Mouse (Mus musculus) ES-CJ7 (cell line): ENCODE measurements around the gene Rbms1.
"Not testable (repeated sequence)": the region's sequence is repeated elsewhere in the genome, so short reads cannot be mapped to it uniquely, and the experiment has no call there.

ENCODE experiments used
- DNase-seq: peaks from one replicate; pipeline ENCODE4 v3.0.0; 2011; ENCODE audit warnings: low read depth, low spot score

Gene Rbms1

DNA sequence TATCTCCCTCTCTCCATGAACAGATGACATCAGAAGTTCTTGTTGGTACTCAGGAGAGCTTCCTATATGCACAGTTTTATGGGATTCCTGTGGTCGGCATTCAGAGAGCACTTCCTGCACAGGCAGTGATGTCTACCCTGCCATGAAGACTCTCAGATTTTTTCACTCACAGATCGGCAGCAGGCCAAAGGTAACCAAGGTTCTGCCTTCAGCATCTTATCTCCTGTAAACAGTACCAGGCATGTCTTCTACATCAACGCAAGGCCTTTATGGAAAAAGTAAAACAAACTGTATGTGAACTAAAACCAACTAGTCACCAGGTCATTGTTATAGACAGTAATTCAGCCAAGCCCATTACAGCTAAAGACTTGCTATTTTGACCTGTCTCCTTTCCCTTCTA is 115.0 kb downstream of the Rbms1 start:
- no peak for DNase-seq

GRCm38 (mm10) chr2:60845316-60845894 is 117.6 kb downstream of the Rbms1 start:
- no peak for DNase-seq

- no peak for DNase-seq
These were observed 118.7 kb downstream of the Rbms1 start for GRCm38 (mm10) chr2:60844259-60844658.

DNA sequence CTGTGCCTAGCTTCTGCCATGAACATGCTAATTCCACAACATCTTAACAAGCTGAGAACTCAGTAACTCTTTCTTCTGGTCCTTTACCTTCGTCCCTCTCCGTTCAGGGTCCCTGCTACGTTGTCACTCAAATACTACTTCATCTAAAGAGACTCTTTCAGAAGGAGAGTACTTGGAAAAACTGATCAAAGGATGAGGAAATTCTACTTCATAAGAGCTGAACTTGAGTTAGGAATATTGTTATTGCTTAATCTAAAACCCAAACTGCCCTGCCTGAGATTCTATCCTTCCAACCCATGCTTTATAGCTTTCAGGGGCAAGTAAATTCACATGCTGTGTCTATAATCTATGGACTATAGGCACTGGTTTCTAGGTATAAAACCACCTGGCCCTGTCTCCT is 119.4 kb downstream of the Rbms1 start:
- DNase-seq = no peak

- DNase-seq = no peak
These were observed 120.0 kb downstream of the Rbms1 start for GRCm38 (mm10) chr2:60842976-60843375.

- no peak for DNase-seq
These were observed 122.1 kb downstream of the Rbms1 start for GRCm38 (mm10) chr2:60840922-60841321.

- DNase-seq = no peak
These were observed 123.5 kb downstream of the Rbms1 start for GRCm38 (mm10) chr2:60839498-60839897.

GRCm38 (mm10) chr2:60838856-60839255 is 124.1 kb downstream of the Rbms1 start:
- DNase-seq = no peak

DNA sequence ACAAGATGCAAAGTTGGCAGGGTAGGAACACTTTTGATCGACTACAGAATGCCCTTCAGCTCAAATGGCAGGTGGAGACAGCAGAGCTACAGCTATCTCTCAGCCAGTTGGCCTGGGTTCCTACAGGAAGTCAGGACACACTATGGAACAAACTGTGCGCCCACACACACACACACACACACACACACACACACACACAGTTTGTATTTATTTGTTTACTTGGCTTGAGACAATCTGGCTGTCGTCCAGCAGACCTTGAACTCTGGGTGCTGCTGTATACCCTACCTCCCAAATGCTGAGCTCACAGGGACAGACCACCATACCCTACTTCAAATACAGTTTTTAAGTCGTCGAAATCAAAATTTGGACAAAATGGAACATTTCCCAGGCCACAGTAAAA is 125.4 kb downstream of the Rbms1 start:
- no peak for DNase-seq

GRCm38 (mm10) chr2:60836237-60836636 is 126.8 kb downstream of the Rbms1 start:
- no peak for DNase-seq

GRCm38 (mm10) chr2:60834293-60834692 is 128.7 kb downstream of the Rbms1 start:
- DNase-seq = no peak

GRCm38 (mm10) chr2:60832254-60832653 is 130.7 kb downstream of the Rbms1 start:
- DNase-seq = no peak

- DNase-seq = not testable (repeated sequence)
These were observed 132.5 kb downstream of the Rbms1 start for GRCm38 (mm10) chr2:60830464-60830863.

- DNase-seq = no peak
These were observed 134.0 kb downstream of the Rbms1 start for GRCm38 (mm10) chr2:60828908-60829462.

DNA sequence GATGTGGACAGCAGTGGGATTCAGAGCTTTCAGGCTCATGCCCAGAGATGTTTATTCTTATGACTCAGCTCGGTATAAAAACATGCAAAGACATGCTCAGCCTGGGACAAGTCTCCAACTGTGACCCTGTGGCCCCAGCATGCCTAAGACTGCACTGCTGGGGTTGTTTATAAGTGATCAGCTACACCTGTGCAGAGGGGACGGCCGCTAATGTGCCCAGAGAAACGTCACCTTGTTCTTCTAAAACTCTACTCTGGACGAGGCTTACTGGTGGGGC is 135.9 kb downstream of the Rbms1 start:
- no peak for DNase-seq

DNA sequence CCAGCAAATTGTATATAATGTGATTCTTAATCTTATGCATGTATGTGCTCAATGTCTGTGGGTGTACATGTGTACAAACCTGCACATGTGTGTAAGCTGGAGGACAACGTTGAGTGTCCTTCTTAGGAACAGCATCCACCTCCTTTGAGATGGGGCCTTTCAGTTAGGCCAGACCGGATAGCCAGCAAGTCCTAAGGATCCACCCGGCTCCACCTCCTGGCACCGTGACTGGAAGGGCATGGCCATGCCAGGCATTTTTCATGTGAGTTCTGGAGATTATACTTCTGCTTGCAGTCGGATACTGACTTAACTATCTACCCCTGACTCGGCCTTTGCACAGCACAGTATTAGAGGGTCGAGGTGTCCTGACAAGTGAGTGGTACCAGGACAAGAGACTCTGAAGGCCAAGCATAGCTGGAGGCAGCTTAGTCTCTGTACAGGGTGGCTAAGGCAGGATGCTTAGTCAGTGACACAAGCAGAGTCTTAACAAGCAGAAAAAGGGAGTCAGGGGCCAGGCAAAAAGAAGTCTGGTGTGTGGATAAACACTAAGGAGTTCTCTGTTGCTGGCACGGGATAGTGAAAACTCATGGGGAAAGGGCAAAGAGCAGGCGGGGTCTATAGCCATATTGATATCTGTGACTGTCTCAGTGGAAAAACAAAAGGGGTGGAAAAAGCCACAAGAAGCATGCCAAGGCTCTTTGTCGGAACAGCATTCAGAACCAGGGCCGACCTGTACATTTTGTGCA is 136.4 kb downstream of the Rbms1 start:
- DNase-seq = no peak

DNA sequence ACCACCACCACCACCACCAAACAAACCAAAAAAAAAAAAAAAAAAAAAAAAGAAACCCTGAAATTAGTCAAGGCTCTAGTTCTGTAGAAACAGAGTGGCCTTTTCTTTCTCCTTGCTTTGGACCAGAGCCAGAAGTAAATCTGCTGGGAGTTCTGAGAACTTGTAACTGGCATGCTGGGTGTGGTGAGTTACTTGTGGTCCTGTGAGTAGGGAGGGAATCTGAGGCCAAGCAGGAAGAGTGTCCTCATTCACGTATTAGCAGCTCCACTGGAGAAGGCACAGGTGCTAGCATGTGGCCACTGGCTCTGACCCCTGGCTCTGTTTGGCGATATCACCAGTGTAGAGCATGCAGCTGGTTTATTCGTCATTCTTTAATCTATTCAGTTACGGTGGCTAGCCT is 137.3 kb downstream of the Rbms1 start:
- DNase-seq = no peak

DNA sequence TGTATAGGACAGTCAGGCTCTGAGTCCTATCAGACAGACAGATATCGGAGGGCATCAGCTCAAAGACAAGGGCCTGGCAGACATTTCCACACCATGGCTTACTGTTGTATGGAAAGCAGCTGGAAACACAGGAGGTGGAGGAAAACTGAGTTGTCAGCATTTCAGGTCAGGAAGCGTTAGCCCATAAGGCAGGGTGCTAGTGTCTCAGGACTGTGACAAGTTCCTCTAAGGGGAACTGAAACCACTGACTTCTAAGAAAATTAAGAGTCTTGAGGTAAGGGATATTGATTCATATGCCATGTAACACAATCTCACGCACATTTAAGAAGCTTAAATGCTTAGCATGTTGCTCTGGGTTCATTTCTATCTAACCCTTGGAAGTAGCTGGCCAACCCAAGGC is 141.4 kb downstream of the Rbms1 start:
- DNase-seq = no peak

- DNase-seq = no peak
These were observed 144.4 kb downstream of the Rbms1 start for GRCm38 (mm10) chr2:60818632-60819031.

- no peak for DNase-seq
These were observed 146.7 kb downstream of the Rbms1 start for GRCm38 (mm10) chr2:60816307-60816706.

GRCm38 (mm10) chr2:60814788-60815187 is 148.2 kb downstream of the Rbms1 start:
- no peak for DNase-seq

- no peak for DNase-seq
These were observed 150.0 kb downstream of the Rbms1 start for GRCm38 (mm10) chr2:60812949-60813348.

DNA sequence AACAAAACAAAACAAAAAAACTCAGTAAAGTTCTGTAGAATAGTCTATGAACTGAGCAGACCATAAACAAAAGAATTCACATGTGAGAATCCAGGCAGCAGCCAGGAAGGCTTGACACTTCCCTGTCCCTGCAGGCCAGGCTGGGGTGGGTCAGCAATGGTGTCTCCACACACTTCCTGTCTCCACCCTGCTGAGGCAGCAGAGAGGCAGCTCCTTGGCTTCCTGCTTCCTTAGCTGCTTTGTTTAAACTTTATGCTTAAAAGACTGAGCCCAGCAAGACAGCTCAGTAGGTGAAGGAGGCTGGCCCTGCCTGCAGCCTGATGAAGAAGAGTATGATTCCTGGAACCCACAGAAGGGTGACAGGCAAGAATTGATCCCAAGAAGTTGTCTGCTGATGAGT is 152.4 kb downstream of the Rbms1 start:
- peak; percentile 72 for DNase-seq
